Mouse (Mus musculus): Measurements from ENCODE around the gene Pld4.

Gene Pld4

DNA sequence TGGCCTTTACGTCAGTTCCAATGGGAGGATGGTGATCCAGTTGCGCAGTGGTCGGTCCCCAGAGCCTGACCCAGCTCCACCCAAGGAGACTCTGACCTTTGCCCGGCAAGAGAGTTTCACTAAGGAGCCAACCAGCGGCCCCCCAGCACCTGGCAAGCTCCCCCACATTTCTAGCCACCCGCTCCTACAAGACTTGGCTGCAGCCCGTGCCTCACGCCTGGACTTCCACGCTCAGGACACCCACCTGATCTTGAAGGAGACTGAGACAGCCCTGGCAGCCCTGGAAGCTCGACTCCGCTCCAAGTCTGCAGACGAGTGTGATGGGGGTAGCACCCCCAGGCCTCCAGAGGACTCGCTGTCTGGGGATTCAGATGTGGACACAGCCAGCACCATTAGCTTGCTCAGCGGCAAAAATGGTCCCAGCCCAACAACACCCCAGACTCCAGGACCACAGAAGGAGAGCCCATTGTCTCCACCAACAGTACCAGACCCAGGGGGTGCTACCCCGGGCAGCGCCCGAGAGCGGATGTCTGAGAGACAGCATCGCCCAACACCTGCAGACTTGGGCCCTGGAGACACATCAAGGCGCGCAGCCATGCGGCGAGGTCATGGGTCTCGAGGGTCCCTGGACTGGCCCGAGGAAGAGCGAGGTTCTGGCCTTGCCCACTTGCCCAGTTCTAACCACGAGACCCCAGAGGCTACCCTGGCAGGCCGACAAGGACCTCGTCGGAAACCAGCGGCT lies 22.0 kb upstream of the Pld4 start:
- DNase-seq: peak; percentile 74

DNA sequence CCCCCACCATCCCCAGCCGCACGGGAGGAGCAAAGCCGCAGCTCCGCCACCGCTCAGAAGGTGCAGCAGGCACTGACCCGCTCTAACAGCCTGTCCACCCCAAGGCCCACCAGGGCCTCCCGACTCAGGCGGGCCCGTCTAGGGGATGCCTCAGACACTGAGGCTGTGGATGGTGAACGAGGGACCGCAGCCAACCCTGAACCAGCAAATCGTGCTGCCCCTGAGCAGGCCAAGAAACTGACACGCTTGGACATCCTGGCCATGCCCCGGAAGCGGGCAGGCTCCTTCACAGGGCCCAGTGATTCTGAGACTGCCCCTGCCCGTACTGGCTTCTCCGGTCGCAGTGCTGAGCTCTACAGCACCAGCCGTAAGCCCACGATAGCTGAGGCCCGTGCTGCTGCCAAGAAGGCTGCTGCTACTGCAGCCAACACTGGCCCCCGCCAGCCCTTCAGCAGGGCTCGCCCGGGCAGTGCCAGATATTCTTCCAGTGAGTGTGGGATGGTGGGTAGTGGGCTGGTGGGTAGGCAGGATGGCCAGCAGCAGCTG lies 21.4 kb upstream of the Pld4 start:
- DNase-seq: peak; percentile 66

DNA sequence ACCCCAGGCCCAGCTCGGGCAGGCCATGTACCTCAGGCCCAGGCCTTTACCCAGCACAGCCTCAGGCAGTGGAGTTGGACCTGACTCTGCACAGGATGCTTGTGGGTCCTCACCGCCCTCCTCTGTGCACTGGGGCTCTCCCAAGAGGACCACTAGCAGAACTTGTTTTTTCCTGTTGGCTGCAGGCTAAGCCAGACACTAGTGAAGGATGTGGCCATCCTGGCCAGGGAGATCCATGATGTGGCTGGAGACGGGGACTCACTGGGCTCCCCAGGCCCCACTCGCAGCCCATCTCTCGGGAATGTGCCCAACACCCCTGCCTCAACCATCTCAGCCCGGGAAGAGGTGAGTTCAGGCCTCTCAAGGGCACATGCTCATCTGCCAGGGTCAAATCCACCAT lies 17.7 kb upstream of the Pld4 start:
- DNase-seq: no peak

DNA sequence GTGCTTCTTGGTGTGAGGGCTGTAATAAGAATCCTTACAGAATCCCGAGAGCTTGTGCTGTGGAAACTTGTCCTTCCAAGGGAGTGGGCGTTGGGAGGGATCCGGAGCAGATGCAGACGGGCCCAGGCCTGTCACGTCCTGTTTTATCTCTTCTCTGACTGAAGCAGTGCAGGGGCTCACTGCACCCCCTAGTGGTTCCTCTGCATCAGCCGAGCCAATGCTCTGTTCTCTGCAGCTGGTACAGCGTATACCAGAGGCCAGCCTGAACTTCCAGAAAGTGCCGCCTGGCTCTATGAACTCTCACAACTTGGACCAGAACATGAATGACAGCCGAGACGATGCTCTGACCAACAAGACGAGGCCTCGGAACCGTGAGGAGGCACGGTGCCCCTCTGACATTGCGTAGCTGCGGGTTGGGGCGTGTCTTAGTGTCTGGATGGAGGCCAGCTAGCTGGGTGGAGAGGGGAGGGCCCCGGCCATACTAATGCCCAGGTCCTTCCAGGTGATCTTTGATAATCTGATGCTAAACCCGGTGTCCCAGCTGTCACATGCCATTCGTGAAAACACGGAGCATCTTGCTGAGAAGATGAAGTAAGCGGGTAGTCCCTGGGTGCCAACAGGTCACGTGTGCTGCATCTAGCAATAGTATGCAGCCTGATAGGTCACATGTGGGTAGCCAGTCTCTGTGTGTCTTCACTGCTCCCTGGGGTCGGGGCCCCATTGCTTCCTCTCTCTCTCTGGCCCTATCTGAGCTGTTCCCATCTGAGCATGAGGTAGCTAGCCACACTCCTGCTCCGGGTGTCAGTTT lies 17.1 kb upstream of the Pld4 start:
- peak; percentile 76 for DNase-seq

DNA sequence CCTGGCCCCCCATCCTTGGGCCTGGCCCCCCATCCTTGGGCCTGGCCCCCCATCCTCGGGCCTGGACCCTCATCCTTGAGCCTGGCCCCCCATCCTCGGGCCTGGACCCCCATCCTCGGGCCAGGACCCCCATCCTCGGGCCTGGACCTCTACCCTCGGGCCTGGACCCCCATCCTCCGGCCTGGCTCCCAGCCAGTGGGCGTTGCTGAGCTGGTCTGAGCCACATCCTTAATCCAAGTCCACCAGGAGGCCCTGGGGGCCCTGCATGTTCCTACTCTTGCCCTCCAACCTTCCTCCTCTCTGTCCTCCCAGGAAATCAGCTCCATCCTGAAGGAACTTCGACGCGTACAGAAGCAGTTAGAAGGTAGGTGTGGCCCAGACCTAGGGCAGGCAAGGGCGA lies 16.2 kb upstream of the Pld4 start:
- DNase-seq: peak; percentile 49

DNA sequence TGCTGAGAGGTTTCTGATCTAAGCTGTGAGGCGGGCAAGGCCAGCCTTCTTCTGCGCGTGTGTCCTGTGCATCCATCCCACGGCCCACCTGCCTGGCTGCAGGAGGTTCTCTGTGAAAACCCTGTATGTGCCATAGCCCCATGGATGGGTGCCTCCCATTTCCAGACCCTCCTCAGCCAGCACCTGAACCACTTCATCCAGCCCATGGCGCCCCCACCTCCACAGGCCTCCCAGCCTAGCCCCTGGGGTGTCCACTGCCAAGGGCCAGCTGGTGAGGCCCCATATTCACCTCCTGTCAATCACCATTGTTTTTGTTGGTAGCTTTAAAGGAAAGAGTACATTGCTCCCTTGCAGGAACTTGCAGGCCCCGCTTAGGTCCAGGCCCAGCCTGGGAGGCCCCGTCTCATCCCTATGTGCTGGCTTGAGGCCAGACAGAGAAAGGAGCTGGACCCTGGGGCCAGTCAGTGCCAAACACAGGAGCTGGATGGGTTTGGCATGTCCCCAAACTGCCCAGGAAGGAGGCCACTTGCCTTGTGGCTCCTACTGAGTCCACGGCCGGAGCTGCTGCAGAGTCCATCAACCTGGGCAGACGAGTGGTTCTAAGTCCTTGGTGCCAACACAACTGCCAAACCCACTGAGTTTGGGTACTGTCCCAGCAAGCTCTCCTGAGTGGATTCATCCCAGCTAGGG lies 15.4 kb upstream of the Pld4 start:
- peak; percentile 65 for DNase-seq

DNA sequence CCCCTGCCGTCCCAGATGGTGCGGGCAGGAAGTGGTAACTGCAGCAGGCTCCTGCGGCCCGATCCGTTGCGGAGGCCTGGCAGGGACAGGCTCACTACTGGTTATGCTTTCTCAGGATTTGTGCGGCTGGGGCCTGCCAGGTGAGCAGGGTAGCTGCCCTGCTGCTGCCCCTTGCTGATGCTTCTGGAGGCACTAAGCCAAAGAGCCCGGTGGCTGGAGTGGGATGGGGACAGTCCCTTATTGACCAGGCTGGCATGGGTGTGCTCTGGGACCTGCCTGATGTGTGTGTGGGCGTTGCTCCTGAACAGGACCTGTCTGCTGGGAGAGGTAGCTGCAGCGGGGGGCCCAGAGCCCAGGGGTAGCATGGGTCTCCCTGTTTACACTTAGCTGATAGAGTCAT lies 14.7 kb upstream of the Pld4 start:
- DNase-seq: peak; percentile 51

DNA sequence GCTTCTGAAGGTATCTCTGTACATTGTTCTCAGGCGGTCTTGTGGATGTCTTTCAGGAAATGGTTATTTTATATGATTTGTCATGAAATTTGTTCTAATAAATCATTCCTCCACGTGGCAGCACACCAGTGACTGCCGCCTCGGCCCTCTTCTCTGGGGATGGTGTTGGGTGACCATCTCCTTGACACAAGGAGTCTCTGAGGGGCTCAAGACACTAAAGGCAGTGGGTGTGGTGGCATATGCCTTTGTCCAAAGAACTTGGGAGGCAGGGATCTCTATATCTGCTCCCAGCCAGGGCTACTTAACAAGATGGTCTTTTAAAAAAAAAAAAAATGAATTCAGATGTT lies 14.0 kb upstream of the Pld4 start:
- no peak for DNase-seq

DNA sequence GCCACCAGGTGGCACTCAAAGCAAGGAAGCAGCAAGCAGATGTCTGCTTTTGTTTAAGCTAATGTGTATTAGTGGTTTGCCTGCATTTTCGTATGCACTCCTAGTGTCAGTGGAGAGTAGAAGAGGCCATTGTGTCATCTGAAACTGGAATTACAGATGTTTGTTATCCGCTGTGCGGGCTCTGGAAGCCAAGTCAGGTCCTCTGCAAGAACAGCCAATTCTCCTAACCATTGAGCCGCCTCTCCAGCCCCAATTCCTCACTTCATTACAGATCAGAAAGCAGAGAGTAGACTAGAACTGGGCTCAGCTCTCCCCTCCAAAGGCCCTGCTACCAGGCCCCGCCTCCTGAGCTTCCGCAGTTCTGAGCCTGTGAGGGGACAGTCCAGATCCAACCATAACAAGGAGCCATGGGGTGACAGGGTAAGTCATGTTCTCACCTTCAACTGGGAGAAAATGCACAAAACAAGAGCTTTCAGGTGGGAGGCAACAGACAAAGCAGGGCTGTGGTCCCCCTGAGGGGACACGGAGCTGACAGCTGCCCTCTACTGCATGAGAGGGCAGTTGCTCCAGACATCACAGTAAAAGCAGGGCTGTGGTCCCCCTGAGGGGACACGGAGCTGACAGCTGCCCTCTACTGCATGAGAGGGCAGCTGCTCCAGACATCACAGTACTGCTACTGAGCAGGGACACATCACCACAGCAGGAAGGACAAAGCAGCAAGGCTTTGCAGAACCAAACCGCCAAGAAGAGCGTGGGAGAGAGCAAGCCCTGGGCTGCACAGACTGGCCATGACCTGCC lies 13.4 kb upstream of the Pld4 start:
- peak; percentile 35 for DNase-seq

DNA sequence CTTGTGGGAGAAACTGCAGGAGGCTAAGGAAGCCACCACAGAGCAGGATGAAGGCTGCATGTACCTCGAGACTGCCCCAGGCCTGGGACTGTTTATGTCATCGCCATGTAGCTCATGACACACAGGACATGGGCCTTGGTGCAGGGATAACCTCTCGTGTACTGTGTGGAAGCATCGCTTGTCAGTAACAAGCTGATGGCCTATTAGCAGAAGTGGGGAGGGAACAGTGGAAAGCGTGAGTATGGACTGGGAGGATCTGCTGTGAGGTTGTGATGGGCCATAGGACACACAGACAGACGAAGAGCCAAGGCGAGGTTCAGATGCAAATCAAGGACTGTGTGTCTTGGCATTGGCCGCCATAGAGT lies 12.9 kb upstream of the Pld4 start:
- peak; percentile 23 for DNase-seq

DNA sequence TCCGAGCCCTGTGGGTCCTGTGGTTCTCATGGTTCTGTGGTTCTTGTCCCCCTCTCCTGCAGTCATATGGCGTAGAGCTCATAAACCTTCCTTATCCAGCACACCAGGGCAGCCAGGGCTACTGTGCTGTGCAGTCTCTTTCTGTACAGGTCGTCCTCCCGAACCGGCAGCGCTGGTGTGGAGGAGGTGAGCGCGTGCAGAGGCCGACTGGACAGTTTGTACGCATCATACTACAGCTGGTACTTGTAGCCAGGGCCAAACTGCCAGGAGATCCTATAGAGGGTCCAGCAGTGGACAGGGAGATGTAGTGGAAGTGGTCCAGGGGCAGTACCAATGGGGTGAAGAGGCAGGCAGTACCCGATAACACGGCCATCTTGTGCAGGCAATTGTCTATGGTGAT lies 9.5 kb upstream of the Pld4 start:
- DNase-seq: no peak

DNA sequence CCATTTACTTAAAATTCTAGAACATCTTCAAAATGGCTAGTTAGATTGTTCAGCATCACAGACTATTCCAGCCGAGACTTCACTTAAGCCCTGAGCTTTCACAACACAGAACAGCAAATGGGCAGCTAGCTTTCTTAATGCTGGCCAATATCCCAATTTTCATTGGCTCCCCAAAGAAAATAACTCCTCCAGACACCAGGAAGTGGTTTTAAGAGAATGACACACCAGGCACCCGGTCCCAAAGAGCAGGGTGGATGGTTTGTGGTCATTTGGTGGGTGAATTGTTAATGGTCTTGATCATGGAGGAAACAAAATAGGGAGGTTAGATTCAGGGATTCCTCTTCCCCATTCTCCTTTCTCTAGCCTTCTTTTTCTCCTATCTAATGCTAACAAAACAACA lies 8.1 kb upstream of the Pld4 start:
- no peak for DNase-seq

DNA sequence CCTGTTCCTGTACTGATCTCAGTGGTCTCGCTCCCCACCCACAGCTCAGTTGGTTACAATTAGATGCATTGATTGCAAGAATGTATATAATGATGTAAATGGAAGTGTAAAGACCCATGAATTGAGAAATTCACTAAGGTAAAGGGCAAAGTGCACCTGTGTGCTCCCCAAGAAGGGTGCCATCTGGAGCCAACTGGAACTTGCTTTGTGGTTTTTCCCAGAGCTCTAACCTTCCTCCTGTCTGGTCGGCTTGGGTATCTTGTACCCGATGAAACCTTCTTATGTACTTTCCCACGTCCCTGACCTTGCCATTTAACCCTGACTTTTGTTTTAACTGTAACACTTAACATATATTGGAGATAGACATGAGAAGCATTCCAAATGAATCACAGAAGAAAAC lies 4.6 kb upstream of the Pld4 start:
- DNase-seq: no peak

DNA sequence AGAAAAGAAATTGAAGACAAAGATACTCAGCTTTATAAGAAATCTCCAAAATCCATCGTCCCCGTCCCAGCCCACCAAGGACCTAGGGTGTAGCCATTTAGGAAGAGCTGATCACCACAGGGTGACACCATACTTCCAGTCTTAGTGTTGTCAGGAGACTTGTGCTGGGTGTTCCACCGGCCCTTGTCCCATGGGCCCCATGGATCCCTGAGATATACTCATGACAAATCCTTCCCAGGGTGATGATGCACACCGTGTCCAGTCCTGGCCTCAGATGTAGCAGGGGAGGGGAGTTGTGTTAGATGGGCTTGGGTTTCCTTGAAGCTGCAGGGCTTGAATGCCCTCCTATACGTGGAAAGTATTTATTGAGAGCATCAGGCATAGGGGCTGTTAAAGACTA lies 2.6 kb upstream of the Pld4 start:
- DNase-seq: no peak

DNA sequence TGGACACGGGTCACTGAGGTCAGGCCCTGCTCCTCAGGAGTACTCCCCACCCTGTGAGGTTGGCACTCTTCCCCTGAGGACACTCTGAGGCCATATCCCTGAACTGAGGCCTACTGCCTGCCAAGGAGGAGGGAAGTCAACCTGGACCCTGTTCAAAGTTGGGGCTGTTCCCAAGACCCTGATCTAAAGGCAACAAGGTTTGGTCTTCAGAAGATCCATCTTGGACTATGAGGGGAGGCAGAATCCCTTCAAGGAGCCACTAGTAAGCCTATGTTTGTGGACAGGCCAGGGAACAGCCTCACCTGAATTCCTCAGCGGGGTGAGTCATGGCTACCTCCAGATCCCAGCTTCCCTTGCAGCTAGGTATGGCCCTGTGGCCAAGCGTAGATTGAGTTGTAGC lies 984 bp upstream of the Pld4 start:
- DNase-seq: no peak

DNA sequence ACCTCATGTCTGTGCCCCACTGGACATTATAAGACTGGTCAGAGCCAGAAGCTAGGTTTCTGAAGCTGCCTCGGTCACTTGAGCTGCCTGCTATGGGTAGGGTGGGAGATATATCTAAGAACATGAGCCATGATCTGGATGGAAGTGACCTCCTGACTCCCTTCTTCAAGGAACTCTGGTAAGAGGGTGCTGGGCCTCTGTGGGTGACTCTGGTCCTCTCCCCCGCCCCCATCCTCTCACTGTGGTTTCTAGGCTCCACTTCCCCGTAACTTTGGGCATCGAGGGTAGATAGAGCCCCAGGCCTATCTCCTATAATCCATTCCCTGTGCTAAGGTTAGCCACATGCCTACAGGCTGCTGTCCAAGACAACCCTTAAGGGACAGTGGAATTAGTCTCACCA lies 956 bp downstream of the Pld4 start:
- DNase-seq: no peak

DNA sequence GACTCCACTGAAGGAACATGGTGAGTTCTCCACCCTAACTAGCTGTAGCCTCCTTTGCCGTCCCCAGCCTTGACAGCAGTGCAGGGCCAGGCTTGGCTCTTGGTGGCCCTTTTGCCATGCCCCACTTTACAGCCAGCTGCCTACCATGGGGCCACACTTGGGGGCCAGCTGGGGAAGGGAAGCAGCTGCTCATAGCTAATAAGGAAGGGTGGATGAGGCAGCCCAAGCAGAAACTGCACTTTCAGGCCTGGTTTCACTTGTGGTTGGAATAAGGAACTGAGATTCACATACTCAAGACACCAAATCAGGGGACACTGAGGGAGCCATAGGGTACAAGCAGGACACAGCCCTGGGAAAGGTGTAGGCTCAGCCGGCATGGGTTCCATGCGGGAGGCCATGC lies 1.6 kb downstream of the Pld4 start:
- no peak for DNase-seq

DNA sequence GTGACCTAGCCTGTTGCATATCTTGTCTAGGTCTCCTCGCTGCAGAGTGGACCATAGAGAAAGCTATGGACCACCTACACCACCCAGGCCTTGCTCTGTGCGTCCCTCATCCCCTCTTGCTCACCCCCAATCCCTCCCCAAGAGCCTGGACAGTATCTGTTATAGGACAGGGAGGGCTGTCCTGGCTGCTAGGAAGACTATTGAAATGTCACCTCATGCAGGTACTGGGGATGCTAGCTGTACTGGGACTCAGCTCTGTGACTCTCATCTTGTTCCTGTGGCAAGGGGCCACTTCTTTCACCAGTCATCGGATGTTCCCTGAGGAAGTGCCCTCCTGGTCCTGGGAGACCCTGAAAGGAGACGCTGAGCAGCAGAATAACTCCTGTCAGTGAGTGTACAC lies 2.7 kb downstream of the Pld4 start:
- DNase-seq: no peak

DNA sequence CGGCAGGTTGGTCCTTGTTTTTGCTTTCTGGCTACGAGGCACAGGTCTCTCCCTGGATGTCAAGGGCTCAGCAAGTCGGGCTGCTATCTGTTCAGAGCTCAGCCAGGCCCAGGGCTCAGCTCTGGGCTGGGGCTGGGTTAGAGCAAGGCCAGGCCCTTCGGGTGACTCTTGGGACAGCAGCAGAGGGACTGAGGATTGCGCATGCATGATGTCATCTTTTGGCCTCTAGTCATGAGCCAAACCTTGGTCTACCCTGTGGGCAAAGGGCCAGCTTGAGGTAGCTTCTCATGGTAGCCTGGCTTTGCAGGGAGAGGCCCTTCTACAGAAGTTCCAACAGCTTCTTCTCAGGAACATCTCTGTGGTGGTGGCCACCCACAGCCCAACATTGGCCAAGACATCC lies 3.7 kb downstream of the Pld4 start:
- DNase-seq: no peak

DNA sequence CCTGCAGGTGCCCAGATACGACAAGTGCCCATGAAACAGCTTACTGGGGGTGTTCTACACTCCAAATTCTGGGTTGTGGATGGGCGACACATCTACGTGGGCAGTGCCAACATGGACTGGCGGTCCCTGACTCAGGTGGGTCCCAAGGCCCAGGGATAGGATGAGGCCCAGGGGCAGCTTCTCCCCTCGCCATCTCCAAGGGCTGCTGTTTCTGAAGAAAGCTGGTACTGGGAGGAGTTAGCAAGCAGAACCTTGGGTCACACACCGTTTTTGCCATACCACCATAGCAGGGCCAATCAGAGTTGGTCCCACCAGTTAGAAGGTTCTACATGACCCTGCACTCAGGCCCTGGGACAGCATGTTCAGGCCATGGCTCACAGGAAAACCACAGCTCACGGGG lies 4.5 kb downstream of the Pld4 start:
- no peak for DNase-seq

DNA sequence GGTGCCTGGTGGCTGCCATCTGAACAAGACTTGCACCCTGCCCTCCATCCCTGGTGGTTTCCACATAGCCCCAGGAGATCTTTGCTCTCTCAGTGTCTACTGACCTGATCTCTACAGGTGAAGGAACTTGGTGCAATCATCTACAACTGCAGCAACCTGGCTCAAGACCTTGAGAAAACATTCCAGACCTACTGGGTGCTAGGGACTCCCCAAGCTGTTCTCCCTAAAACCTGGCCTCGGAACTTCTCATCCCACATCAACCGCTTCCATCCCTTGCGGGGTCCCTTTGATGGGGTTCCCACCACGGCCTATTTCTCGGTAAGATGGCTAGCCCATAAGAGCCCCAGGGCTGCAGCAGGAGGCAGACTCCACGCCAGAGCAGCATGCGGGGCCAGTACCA lies 6.1 kb downstream of the Pld4 start:
- DNase-seq: no peak

DNA sequence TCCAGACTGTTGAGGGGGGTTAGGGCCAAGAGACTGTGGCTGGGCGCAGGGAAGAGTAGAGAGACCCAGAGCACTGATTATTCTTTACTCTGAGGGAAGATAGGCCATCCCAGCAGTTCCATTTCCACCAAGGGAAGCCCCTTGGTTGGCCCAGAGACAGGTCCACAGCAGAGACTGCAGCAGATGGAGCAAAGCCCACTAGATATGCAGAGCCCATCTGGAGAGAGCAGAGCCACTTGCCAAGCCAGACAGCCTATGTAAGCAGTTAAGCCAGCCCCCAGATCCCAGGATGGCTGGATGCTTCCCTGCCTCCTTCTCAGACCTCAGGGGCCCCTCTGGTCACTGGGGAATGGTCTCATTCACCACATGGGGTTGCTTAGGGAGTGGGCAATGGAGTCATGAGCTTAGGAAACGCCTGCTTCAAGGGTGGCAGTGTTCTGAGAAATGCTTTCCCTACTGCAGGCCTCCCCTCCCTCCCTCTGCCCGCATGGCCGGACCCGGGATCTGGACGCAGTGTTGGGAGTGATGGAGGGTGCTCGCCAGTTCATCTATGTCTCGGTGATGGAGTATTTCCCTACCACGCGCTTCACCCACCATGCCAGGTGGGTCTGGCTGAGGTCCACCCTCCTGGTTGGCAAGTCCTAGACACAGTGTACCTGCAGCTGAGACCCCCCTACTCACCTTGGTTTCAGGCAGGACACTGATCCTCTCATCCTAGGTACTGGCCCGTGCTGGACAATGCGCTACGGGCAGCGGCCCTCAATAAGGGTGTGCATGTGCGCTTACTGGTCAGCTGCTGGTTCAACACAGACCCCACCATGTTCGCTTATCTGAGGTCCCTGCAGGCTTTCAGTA lies 6.8 kb downstream of the Pld4 start:
- DNase-seq: no peak
